ENCODE assay signal across 9 mouse cellular contexts in genomic region chr9:56876784-56877183, GRCm38 (mm10). TPM values are rescaled to one million over a fixed set of nuclear protein-coding genes. Genes with fewer than 3 reads are reported as not detected.
DNase-seq lines count a peak whose midpoint lies in the region; ATAC-seq lines count a peak whose summit lies in the region.
"Had no signal": no experiment of that assay in that cellular context is flagged by ENCODE, and none has a peak within 500 bp of the region (broad histone marks: within the 10 kb centered on the region; RNA-seq: fewer than 3 reads in every experiment).

No protein-coding gene starts in this region.

- H3K4me2 ChIP-seq in hindbrain, embryonic 11.5 days (replicated peaks; ENCODE audit: low read depth, low read length): no peak overlapping the region
- no peak overlapping the region for H3K4me2 ChIP-seq in hindbrain, embryonic 14.5 days (replicated peaks)
- H3K4me2 ChIP-seq in limb, embryonic 15.5 days: no peak overlapping the region

- no peaks in the 10 kb centered on the region for H3K9me3 ChIP-seq in hindbrain, embryonic 11.5 days (ENCODE audit: control insufficient read depth, low read length)
- no peaks in the 10 kb centered on the region for H3K9me3 ChIP-seq in hindbrain, embryonic 14.5 days (ENCODE audit: control insufficient read depth, low read length)
- no peaks in the 10 kb centered on the region for H3K9me3 ChIP-seq in limb, embryonic 15.5 days

- H3K4me1 ChIP-seq in hindbrain, embryonic 11.5 days (replicated peaks; ENCODE audit: control insufficient read depth, insufficient read depth, low read length): no peaks in the 10 kb centered on the region
- H3K4me1 ChIP-seq in hindbrain, embryonic 14.5 days (replicated peaks; ENCODE audit: control insufficient read depth, insufficient read depth, low read length): 0 out of 2 replicates have a peak, but pooled peaks cover 6% of the 10 kb centered on the region
- peaks cover 79% of the 10 kb centered on the region for H3K4me1 ChIP-seq in limb, embryonic 15.5 days
- H3K4me1 ChIP-seq: megakaryocyte, embryonic 14.5 days had no signal

- 57% methylated on average over 8 of the region's 9 CpGs for WGBS in hindbrain, embryonic 11.5 days
- WGBS in hindbrain, embryonic 14.5 days: 36% methylated on average over 9 of the region's 9 CpGs
- 28% methylated on average over 9 of the region's 9 CpGs for WGBS in limb, embryonic 15.5 days

- ATAC-seq in hindbrain, embryonic 11.5 days (ENCODE audit: low FRiP score): no peak
- no peak for ATAC-seq in hindbrain, embryonic 14.5 days (ENCODE audit: low FRiP score)
- ATAC-seq in limb, embryonic 15.5 days (ENCODE audit: insufficient number of reproducible peaks, low FRiP score, low TSS enrichment, low read depth): no peak

- no peaks in the 10 kb centered on the region for H3K27me3 ChIP-seq in hindbrain, embryonic 11.5 days (ENCODE audit: control insufficient read depth, insufficient read depth, low read length)
- no peaks in the 10 kb centered on the region for H3K27me3 ChIP-seq in hindbrain, embryonic 14.5 days (ENCODE audit: control insufficient read depth, insufficient read depth, low read length)
- H3K27me3 ChIP-seq in limb, embryonic 15.5 days: no peaks in the 10 kb centered on the region

- H3K27ac ChIP-seq in hindbrain, embryonic 11.5 days (ENCODE audit: low read depth, low read length): no peak overlapping the region
- H3K27ac ChIP-seq in hindbrain, embryonic 14.5 days: no peak overlapping the region
- H3K27ac ChIP-seq in limb, embryonic 15.5 days: peak overlapping the region; percentile 75

- H3K4me3 ChIP-seq in hindbrain, embryonic 11.5 days (ENCODE audit: low read depth, low read length): no peak overlapping the region
- no peak overlapping the region for H3K4me3 ChIP-seq in hindbrain, embryonic 14.5 days (replicated peaks; ENCODE audit: low read length)
- H3K4me3 ChIP-seq in limb, embryonic 15.5 days: no peak overlapping the region
- H3K4me3 ChIP-seq: megakaryocyte, embryonic 14.5 days had no signal

- no peak for DNase-seq in hindbrain, embryonic 11.5 days (ENCODE audit: low spot score)
- DNase-seq in hindbrain, embryonic 14.5 days (ENCODE audit: low spot score): no peak
- peak; percentile 89 for DNase-seq in MN1 (ENCODE audit: low spot score)
- peak; percentile 61 for DNase-seq in gastrocnemius, postnatal 10 days
- no peak for DNase-seq in cerebellum, postnatal 4 days (ENCODE audit: low spot score in 2 of 2)
- DNase-seq in layer of hippocampus, adult 9-10 months (ENCODE audit: low spot score): no peak
- DNase-seq in spleen, postnatal 14 days (ENCODE audit: low spot score in 2 of 2): no peak

- H3K36me3 ChIP-seq in hindbrain, embryonic 11.5 days (ENCODE audit: control insufficient read depth, insufficient read depth, low read length): no peaks in the 10 kb centered on the region
- H3K36me3 ChIP-seq in hindbrain, embryonic 14.5 days (replicated peaks; ENCODE audit: control insufficient read depth, insufficient read depth): no peaks in the 10 kb centered on the region
- H3K36me3 ChIP-seq in limb, embryonic 15.5 days: 0 out of 2 replicates have a peak, but pooled peaks cover 6% of the 10 kb centered on the region

- H3K9ac ChIP-seq in hindbrain, embryonic 11.5 days (ENCODE audit: low read depth, low read length): 0 out of 2 replicates have a peak overlapping the region, but pooled peaks have one; percentile 8
- H3K9ac ChIP-seq in hindbrain, embryonic 14.5 days: no peak overlapping the region
- no peak overlapping the region for H3K9ac ChIP-seq in limb, embryonic 15.5 days

RNA-seq across cellular contexts. Expression of gene Cspg4, which starts 12.0 kb away (rescaled TPM):
- 2.6 and 2.7 TPM in 2 replicates for polyA plus RNA-seq in hindbrain, embryonic 11.5 days (2014; fragmentation: Nextera tagmentation; extraction: Ambion mirVana)
- 5.5 and 6.8 TPM in 2 replicates for polyA plus RNA-seq in hindbrain, embryonic 14.5 days (2014; fragmentation: Nextera tagmentation; extraction: Ambion mirVana)
- 10 to 100 TPM; 22.0 to 31.7 TPM for total RNA-seq in gastrocnemius, postnatal 10 days (2021)
- 49.1 and 52.2 TPM in 2 replicates for polyA plus RNA-seq in limb, embryonic 15.5 days (2015; fragmentation: Nextera tagmentation; extraction: Ambion mirVana)

RNA-seq across cellular contexts. Expression of gene Odf3l1, which starts 12.3 kb away (rescaled TPM):
- polyA plus RNA-seq in hindbrain, embryonic 11.5 days (2014; fragmentation: Nextera tagmentation; extraction: Ambion mirVana): 0.36 and 0.37 TPM in 2 replicates
- polyA plus RNA-seq in hindbrain, embryonic 14.5 days (2014; fragmentation: Nextera tagmentation; extraction: Ambion mirVana): not detected in 2 replicates
- under 1 TPM; 0.72 to 0.82 TPM for total RNA-seq in gastrocnemius, postnatal 10 days (2021)
- polyA plus RNA-seq in limb, embryonic 15.5 days (2015; fragmentation: Nextera tagmentation; extraction: Ambion mirVana): 1.00 and 3.4 TPM in 2 replicates

RNA-seq across cellular contexts. Expression of gene Snx33, which starts 51.4 kb away (rescaled TPM):
- polyA plus RNA-seq in hindbrain, embryonic 11.5 days (2014; fragmentation: Nextera tagmentation; extraction: Ambion mirVana): 3.3 and 3.8 TPM in 2 replicates
- polyA plus RNA-seq in hindbrain, embryonic 14.5 days (2014; fragmentation: Nextera tagmentation; extraction: Ambion mirVana): 2.1 and 2.4 TPM in 2 replicates
- total RNA-seq in gastrocnemius, postnatal 10 days (2021): 1 to 10 TPM; 7.0 to 9.3 TPM
- 10.9 and 11.3 TPM in 2 replicates for polyA plus RNA-seq in limb, embryonic 15.5 days (2015; fragmentation: Nextera tagmentation; extraction: Ambion mirVana)

Comparison
In these comparisons a context has a peak if more than half of its experiments do, and no peak if none do; other contexts are left out.
1. DNase-seq: peak in MN1 (single experiment) and gastrocnemius, postnatal 10 days (single experiment); none in hindbrain, embryonic 11.5 days (single experiment), hindbrain, embryonic 14.5 days (single experiment), cerebellum, postnatal 4 days (0 of 2), layer of hippocampus, adult 9-10 months (single experiment) and spleen, postnatal 14 days (0 of 2).